Mouse (Mus musculus) spleen, postnatal 36 days (tissue): ENCODE data around the gene Gm49396.

Experiments
- DNase-seq, 2 experiments: peaks; one replicate each; pipeline ENCODE4 v3.0.0; 2022; ENCODE audit warnings: low spot score in 2 of 2, mixed read lengths in 1 of 2

The Gm49396 gene

DNA sequence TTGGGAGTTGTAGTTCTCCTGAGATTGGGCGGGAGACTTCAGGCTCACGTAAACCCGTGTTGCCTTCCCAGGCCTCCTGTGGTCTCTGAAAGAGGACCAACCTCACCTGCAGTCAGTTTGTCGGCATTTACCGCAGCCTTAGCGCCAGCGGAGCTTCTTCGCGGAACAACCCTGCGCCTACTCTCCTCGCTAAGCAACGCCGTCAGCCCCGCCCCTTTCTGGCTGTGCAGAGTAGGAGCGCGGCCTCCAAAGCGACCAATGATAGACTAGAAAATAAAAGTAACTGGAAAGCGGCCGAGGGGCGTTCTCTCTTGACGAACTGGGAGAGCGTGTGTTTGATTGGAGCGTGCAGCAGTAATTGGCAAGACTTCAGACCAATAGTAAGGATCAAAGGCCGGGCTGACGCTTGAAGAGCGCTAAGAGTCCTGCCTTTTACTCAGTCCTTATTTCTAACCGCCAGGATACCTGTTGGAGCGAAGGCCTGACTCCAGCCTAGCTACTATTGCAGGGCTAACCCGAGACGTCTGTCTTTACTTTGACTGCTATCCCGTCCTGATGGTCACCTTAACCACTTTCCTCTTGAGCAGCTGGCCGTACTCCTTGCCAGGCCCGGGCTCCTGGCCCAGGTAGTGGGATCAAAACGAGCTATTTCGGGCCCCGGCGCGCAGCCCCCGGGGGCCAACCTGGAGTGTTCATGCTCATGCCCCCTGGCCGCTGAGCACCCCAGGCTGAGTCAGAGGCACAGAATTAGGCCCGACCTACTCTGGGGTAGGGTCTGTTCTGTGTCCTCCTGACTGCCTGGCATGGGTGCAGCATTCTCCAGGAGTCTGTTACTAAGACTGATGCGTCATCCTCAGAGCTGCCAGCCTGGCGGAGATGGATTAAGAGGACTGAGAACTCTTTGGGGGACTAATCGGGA is 10.8 kb upstream of the Gm49396 start, which contains the start of the genes Hspb6 and Proser3:
Gene Hspb6, plus strand, starts transcription at position 77 of the 919 bp plus-strand sequence.
Gene Proser3, minus strand, starts transcription at position 198 of the 919 bp plus-strand sequence.
- DNase-seq: peak; percentile 95 to 98

DNA sequence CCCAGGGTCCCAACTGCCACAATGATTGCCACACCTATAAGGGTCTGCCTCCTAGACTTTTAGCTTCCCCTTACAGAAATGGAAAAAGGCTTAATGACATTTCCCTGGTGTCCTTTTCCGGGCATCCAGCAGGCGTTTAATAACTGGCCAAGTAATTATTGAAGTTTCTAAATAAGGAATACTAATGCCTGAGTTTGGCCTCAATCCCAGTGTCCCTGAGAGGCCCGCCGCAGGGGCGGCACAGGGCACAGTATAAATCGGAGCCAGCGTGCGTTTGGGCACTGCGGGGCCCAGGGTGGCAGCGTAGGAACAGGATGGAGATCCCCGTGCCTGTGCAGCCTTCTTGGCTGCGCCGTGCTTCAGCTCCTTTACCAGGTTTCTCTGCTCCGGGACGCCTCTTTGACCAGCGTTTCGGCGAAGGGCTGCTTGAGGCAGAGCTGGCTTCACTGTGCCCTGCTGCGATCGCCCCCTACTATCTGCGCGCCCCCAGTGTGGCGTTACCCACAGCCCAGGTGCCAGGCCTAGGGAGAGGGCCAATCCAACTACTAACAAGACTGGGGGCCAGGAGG is 10.0 kb upstream of the Gm49396 start:
- no peak for DNase-seq

DNA sequence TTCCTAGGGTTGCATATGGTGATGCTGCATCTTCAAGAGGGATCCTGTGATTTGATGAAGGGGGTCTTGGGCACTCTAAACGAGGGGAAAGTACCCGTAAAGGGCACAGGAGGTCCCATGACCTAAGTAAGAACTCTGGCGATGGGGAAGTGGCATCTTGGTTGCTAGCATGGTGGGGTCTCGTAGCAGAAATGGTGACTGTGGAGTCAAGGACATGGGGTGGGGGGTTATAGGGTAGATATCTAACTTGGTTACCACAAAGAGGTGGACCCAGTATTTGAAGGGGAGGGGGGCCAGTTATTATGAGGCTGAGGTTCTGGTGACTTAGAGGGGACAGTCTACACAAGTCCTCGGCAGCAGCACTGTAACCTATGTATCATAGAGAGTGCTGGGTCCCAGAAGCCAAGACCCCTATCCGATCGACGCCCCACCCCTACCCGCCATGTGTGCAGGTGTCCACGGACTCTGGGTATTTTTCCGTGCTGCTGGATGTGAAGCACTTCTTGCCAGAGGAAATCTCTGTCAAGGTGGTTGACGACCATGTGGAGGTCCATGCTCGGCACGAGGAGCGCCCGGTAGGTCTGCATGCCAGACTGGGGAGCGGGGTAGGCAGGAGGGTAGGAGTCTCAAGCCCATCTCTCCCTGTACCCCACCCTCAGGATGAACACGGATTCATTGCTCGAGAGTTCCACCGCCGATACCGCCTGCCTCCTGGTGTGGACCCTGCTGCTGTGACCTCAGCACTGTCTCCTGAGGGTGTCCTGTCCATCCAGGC is 9.1 kb upstream of the Gm49396 start:
- DNase-seq: no peak

DNA sequence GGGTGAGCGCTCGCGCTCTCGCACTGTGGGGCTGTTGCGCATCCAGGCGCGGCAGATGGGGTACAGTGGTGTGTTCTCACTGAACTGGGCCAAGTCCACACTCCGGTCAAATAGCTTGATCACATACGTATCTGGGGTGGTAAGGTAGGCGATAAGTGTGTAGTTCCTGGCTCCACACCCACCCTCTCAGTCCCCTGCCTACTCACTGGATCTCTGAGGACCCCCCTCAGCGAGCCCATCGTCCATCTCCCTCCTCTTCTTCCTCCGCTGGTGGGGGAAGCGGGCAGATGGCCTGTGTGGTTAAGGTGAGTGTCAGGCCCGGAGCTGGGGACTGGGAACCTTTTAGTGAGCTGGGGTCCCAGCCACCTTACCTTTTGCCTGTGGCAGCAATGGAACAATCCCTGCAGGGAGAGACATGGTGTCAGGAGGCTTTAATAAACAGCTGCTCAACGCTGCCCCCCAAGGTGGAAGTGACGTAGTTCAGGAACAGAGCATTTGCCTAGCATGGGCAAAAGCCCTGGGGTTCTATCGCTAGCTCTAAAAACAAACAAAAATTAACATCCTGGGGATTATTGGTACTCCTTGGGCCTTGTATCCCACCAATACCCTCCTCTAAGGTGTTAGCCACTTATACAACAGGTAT is 6.1 kb upstream of the Gm49396 start:
- no peak for DNase-seq

DNA sequence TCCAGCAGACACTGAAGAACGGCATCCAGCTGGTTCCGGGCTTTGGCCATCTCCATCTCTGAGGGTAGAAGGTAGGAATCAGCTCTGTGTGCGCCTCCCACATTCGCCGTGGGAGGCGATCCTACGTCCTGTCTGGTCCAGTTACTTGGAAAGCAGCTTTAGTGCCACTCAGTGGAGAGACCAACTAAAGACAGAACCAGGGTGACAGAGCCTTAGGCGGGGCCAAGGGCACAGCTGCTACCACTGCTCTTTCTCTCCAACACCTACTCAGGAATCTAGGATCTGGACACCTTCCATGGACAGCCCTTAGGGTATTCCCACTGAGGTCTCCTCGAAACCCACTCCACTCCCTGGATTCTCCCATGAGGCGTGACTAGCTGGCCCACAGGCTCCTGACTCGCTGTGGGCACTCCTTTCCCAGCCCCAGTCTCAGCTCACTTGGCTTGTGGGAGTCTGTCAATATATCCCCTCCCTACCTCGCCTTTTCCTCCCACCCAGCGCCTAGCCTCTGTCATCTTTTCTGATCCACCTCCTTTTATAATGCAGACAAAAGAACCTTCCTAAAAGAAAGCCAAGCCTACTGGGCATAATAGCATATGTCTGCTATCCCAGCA is 5.1 kb upstream of the Gm49396 start:
- DNase-seq: no peak

DNA sequence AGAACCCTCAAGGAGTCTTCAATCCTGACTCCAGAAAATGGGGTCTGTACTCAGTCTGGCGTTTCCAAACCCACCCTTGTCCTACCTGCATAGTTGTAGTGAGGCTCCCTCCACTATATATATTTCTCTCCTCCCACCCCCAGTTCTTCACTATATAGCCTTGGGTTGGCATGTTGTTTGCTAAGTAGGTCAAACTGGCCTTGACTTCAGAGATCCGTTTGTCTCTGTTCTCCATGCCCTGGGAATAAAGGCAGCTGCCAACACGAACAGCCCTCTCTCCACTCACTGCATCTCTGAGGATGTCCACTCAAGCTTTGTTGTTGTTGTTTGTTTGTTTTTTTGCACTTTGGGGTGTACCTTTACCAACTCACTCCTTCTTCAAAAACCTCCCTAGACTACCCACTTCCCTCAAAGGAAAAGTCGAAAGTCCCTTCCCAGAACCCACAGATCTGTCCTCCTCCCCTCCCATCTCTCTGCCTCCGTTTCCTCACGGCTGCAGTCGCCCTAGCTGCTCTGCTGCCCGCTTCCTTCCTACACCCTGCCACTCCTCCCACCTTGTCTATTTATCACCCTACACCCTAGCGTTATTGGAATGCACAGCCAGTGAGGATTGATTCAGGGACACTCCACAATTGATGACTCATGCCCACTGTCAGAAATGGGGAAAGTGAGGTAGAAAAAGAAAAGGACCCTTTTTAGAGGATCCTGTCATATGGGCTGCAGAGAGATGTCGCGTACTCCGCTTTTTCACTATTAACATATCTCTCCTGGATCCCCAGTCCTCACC is 4.3 kb upstream of the Gm49396 start:
- DNase-seq: no peak

DNA sequence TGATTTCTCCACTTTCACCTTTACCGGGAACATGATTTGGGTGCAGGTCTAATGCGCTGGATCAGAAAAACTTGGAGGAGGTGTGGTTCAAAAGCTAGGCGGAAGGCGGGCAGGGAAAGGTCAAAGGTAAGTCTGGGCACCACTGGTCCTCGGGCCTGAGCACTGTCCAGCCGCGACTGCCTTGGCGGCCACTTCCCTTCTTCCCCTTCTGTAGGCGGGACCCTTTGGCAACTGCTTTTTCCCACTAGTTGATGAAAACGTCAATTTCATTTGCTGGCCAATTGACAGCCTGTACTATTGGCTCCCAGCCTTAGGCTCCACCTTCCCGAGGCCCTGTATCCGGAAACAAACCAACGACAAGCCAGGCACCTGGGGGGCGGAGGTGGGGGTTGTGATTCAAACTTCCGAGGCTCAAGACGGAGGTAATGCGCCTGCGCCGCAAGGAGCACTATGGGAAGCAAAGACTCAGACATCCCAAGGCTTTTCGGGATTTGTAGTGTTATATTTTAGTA is 3.6 kb upstream of the Gm49396 start, which contains the start of gene Lin37:
Gene Lin37, minus strand, starts transcription at position 396 of the 512 bp plus-strand sequence.
- DNase-seq: peak; percentile 97 to 98

DNA sequence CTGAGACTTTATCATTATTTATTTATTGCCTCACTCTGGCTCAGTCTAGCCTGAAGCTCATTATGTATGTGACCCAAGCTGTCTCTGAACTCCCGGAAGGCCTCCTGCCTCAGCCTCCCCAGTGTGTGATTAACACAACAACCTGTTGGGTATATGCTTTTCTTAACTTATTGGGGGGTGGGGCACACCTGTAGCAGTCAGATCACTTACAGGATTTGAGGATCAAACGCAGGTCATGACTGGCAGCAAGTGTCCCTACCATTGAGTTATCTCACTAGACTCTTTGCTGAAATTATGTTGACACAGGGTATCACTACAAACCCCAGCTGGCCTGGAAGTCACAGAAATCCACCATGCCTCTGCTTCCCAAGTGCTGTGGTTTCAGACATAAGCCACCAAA is 2.8 kb upstream of the Gm49396 start:
- no peak for DNase-seq

DNA sequence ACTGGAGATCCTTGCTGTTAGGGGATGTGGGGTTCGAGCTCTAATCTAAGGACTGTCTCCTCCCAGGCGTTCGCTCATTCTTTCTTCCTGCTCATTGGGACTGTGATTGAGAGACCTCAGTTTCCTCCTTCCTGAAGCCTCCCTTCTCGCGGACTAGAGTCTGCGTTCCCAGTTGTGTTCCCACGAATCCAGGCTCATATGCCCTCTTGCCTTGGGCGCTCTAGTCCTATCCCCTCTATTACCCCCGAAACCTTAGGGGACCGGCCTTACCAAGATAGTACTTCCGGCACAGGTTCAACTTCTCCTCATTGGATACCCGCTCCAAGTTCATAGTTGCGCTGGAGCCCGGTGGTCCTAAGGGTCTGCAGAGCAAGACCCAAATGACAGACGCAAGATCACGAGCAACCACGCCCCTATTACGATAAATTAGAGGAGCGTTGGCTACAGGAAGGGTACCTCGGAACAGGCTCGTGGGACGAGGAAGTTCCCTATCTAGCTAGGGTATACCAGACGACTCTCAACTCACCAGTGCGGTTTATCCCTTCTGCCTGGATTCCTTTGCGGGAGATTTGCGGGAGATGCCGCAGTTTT is 523 bp upstream of the Gm49396 start:
- DNase-seq: peak in 1 of 2 experiments; percentile 32

DNA sequence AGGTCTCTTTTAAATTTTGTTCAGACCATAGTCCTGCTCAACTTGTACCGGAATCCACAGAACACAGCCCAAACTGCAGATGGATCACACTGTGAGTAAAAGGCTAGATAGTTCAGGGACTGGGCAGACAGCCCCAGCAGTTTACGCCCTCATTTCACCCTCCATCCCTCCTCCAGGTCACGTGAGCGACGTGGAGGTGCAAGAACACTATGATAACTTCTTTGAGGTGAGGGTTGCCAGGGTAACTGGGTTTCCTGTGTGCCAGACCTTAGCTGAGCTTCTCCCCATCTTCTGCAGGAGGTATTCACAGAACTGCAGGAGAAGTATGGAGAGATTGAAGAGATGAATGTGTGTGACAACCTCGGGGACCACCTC is 749 bp downstream of the Gm49396 start:
- peak; percentile 48 to 58 for DNase-seq

DNA sequence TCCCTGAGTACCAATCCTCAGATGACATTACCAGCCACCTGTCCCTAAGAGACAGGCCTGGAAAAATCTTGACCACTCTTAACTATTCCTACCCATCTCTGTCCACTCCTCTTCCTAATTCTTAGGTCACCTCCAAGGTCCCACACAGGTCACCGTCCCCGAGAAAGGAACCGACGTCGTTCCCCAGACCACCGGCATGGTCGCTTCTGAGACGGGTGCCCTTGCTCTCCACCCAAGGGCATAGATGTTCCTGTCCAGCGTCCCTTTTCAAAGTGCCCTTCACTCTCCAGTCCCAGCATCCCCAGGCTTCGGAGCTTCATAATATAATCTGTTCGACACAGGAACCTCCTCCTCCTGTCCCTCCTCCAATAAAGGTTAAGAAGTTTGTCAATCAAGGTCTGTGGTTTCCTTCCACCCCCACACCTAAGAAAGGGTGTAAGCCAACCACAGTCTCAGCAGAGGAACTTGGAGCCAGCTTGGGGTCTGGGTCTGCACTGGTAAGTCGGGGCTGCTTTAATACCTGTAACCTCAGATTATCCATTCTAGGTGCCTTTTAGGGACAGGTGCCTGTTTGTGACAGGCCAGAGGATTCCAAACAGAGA is 1.9 kb downstream of the Gm49396 start, which contains the start of gene Igflr1:
Gene Igflr1, plus strand, starts transcription at position 458 of the 602 bp plus-strand sequence.
- DNase-seq: no peak

DNA sequence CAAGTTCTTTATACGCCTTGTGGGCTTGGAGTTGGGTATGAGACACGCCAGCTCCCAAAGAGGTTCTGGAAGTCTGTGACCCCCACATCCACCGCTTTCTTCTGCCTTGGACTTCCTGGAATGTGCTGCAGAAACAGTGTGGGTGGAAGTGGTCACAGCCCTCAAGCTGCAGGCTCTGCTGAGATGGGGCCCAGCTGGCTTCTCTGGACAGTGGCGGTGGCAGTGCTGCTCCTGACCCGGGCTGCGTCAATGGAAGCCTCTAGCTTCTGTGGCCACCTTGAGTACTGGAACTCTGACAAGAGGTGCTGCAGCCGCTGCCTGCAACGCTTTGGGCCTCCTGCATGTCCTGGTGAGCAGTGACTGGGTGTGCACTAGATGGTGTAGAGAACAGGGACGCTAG is 2.9 kb downstream of the Gm49396 start:
- DNase-seq: no peak

DNA sequence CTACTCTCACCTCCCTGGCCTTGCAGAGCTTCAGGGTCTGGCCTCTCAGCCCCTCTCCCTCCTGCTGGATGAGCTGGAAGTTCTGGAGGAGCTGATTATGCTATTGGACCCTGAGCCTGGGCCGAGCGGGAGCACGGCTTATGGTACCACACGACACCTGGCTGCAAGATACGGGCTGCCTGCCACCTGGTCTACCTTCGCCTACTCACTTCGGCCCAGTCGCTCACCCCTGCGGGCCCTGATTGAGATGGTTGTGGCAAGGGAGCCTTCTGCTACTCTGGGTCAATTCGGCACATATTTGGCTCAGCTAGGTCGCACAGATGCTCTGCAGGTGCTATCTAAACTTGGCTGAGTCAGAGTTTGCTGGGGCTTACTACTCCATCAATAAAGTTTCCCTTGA is 4.4 kb downstream of the Gm49396 start:
- DNase-seq: no peak

DNA sequence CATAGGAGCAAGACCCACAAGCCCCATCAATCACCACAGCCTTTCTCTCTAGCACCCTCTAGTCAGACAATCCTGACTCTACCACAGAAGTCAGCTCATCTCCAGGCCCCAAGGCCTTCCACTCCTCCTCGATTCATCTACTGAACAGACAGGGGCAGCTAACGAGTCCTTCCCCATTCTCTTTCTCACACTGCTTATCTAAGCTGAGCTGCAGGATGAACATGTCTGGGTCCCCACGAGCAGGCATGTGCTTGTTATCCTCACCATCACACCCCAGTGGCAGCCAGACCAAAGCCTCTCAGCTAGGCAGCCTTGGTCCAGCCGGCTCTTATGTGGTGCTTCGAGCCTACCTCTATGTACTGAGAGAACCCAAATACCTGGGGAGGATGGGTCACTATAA is 9.2 kb downstream of the Gm49396 start:
- no peak for DNase-seq

DNA sequence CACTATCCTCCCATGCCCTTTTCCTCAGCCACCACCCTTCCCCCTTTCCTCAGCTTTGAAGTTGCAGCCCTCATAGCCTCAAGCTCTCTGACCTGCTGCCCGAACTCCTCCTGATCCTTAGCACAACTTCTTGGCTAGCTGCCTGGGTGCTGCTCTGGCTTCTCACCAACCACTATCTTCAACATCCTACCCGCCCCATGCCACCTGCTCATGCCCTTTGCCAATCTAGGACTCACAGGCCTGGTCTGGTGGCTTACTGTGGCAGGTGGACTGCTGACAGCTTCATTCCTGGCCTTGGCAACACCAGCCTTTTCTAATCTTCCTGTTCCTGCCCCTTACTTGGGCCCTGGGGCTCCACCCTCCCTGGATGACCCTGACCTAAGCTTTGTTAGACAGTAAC is 9.8 kb downstream of the Gm49396 start:
- DNase-seq: peak; percentile 52 to 67

DNA sequence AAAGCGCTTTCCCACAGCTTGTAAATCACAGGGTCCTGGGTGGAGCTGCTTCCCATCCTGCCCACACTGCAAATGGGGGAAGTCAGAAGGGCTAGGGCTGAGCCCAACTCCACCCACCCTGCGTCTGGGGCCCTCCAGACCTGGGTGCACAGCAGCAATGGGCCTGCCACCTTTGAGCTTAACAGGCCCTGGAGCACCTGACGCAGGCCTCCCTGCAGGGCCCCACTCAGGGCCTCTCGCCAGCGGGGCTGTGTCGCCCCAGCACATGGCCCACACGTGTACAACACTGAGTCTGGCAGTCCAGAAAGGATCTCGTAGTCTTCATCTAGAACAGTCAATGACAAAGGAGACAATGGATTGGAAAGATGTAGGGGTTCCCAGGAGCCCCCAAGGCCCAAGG is 16.8 kb downstream of the Gm49396 start:
- DNase-seq: no peak

DNA sequence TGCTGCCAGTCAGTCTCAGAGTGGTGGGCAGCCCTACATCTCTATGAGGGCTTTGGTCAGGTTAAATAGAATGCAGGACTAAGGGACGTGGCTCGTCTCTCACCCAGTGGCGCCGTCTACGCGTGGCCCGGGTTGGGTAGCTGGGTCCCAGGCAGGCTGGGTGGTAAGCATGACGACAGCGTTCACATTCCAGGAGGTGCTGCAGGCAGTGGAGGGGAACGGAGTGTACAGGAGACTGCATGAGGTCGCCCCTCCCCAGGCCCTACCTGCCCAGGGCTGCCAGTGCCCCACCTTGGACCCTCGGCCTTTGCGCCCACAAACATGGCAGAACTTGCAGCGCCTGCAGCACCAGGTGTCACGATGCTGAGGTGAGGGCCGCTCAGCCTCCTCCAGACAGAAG is 18.4 kb downstream of the Gm49396 start:
- no peak for DNase-seq

DNA sequence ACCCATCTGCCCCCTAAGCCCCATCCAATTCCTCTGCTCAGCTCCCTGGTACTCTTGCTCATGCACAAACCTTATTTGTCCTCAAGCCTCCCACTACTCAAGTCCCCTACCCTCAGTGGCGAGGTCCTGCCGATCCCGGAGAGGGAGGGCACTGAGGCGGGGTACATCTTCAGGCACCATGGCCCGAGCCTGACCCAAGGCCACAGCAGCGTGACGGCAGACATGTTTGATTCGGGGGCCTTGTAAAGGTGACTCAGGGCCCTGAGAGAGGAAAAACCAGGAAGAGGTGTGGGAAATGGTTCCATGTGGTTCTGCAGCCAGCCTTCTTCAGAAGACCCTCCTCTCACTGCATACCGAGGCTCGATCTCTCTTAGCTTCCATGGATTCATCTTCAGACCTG is 21.2 kb downstream of the Gm49396 start:
- DNase-seq: no peak

DNA sequence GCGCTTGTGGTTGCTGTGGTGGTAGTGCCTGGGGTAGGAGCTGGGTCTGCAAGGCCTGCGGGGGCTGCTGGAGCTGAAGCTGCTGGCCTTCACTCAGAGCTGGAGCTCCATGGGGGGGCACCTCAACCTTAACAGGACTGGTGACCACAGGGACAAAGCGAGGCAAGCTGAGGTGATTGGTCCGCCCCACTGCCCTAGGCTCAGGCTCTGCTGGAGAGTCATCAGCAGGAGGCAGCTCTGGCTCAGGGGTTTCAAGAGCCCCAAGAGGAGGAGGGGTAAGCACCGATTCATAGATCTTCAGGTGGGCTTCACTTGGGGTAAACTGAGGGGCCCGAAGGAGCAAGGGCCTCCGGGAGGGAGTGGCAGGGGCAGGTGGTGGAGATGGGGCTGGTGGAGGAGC is 22.0 kb downstream of the Gm49396 start:
- no peak for DNase-seq
